Mouse (Mus musculus) megakaryocyte, embryonic 14.5 days (primary cell): ENCODE data around the gene Dscaml1.

Source experiments
- FLI1 ChIP-seq: IDR thresholded peaks from 2 replicates; pipeline ENCODE4 v1.6.1; 2012; ENCODE audit warnings: low read length, inconsistent platforms, mixed read lengths
- GATA1 ChIP-seq: IDR thresholded peaks from 3 replicates; pipeline ENCODE4 v1.6.1; 2012; ENCODE audit warnings: mixed read lengths, low read length, inconsistent platforms, borderline replicate concordance

DNA sequence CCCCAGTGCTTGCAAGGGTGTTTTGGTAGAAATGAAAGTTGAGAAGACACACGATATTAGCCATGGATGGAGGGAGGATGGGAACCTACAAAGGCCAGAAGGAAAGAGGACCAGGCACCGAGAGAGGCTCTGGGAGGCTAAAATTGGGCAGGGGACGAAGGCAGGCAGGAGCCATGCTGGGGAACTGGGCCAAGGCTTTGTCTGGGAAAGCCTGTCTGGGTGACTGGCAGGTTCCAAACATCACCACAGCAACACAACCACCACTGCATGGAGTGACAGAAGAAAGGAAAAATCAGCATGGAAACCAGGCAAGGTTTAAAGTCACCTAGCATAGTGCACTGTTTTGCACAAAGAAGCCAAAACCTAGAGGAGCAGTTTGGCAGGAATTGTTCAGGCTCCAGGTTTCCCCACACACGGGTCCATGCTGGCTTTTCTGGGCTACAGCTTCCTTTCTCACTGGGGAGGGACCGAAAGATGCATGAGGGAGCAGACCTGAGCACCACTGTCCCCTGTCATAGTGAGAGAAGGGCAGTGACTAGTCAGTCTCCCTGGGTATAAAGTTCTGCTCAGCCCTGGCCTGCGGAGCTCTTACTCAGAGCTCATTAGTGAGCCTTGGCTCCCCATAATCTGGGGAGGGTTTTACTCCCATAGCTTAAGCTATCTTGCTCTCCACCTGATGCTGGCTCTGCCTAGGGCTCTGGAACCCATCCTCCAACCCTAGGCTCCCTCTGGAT lies 211.9 kb downstream of the Dscaml1 start:
- TF ChIP-seq GATA1 = no peak
- no peak for TF ChIP-seq FLI1
